Mouse (Mus musculus): ENCODE measurements at regions not wholly inside any gene's neighbourhood (a gene's known extent, or its start where the extent isn't known, plus 50 kb on each side); places are given as distances from the start of the nearest gene placed in this dataset.

GRCm38 (mm10) chr12:91946541-91946940 is 97.6 kb upstream of the Sel1l start:
- Histone ChIP-seq H3K36me3 (ENCODE audit: control insufficient read depth, insufficient read depth, low read length) (no peaks in the 10 kb centered on the region), H3K27me3 (ENCODE audit: control insufficient read depth, insufficient read depth, low read length) (no peaks in the 10 kb centered on the region), H3K4me3 (ENCODE audit: low read depth, low read length) (no peak overlapping the region), H3K4me1 (ENCODE audit: control insufficient read depth, insufficient read depth, insufficient read length, low read length) (no peaks in the 10 kb centered on the region), H3K27ac (ENCODE audit: insufficient read depth, low read depth, low read length) (no peak overlapping the region)
- WGBS = 83% methylated on average over 3 of the region's 3 CpGs
- TF ChIP-seq POLR2A (IDR thresholded peaks at IDR 0.05; ENCODE audit: low read depth, low read length) = no peak
- no peak for TF ChIP-seq CTCF (IDR thresholded peaks at IDR 0.05; ENCODE audit: extremely low read depth, insufficient read length, insufficient replicate concordance, low read depth, low read length)

GRCm38 (mm10) chr12:91932490-91933361 is 83.8 kb upstream of the Sel1l start:
- Histone ChIP-seq H3K4me3 (ENCODE audit: low read depth, low read length) (no peak overlapping the region), H3K27ac (ENCODE audit: insufficient read depth, low read depth, low read length) (no peak overlapping the region), H3K27me3 (ENCODE audit: control insufficient read depth, insufficient read depth, low read length) (no peaks in the 10 kb centered on the region), H3K4me1 (ENCODE audit: control insufficient read depth, insufficient read depth, insufficient read length, low read length) (no peaks in the 10 kb centered on the region), H3K36me3 (ENCODE audit: control insufficient read depth, insufficient read depth, low read length) (no peaks in the 10 kb centered on the region)
- WGBS = 24% methylated on average over 7 of the region's 7 CpGs
- TF ChIP-seq POLR2A (IDR thresholded peaks at IDR 0.05; ENCODE audit: low read depth, low read length) (no peak), CTCF (IDR thresholded peaks at IDR 0.05; ENCODE audit: extremely low read depth, insufficient read length, insufficient replicate concordance, low read depth, low read length) (no peak)

- TF ChIP-seq POLR2A (IDR thresholded peaks at IDR 0.05; ENCODE audit: low read depth, low read length) = no peak
- no peak for TF ChIP-seq CTCF (IDR thresholded peaks at IDR 0.05; ENCODE audit: extremely low read depth, insufficient read length, insufficient replicate concordance, low read depth, low read length)
- Histone ChIP-seq H3K27ac (ENCODE audit: insufficient read depth, low read depth, low read length) (no peak overlapping the region), H3K27me3 (ENCODE audit: control insufficient read depth, insufficient read depth, low read length) (no peaks in the 10 kb centered on the region), H3K4me3 (ENCODE audit: low read depth, low read length) (no peak overlapping the region), H3K4me1 (ENCODE audit: control insufficient read depth, insufficient read depth, insufficient read length, low read length) (no peaks in the 10 kb centered on the region), H3K36me3 (ENCODE audit: control insufficient read depth, insufficient read depth, low read length) (no peaks in the 10 kb centered on the region)
- WGBS = 84% methylated on average over 6 of the region's 6 CpGs
Measured at GRCm38 (mm10) chr12:91931586-91931985, 82.6 kb upstream of the Sel1l start.

- WGBS = 54% methylated on average over 7 of the region's 7 CpGs
- H3K36me3 ChIP-seq (ENCODE audit: control insufficient read depth, insufficient read depth, low read length) = no peaks in the 10 kb centered on the region
- no peaks in the 10 kb centered on the region for H3K27me3 ChIP-seq (ENCODE audit: control insufficient read depth, insufficient read depth, low read length)
- no peak overlapping the region for H3K4me3 ChIP-seq (ENCODE audit: low read depth, low read length)
- no peaks in the 10 kb centered on the region for H3K4me1 ChIP-seq (ENCODE audit: control insufficient read depth, insufficient read depth, insufficient read length, low read length)
- TF ChIP-seq CTCF (IDR thresholded peaks at IDR 0.05; ENCODE audit: extremely low read depth, insufficient read length, insufficient replicate concordance, low read depth, low read length) = no peak
- TF ChIP-seq POLR2A (IDR thresholded peaks at IDR 0.05; ENCODE audit: low read depth, low read length) = no peak
- H3K27ac ChIP-seq (ENCODE audit: insufficient read depth, low read depth, low read length) = no peak overlapping the region
Measured at GRCm38 (mm10) chr12:91929386-91930054, 80.6 kb upstream of the Sel1l start.

- 75% methylated on average over 6 of the region's 6 CpGs for WGBS
- Histone ChIP-seq H3K27ac (ENCODE audit: insufficient read depth, low read depth, low read length) (no peak overlapping the region), H3K4me3 (ENCODE audit: low read depth, low read length) (no peak overlapping the region), H3K36me3 (ENCODE audit: control insufficient read depth, insufficient read depth, low read length) (no peaks in the 10 kb centered on the region), H3K4me1 (ENCODE audit: control insufficient read depth, insufficient read depth, insufficient read length, low read length) (no peaks in the 10 kb centered on the region), H3K27me3 (ENCODE audit: control insufficient read depth, insufficient read depth, low read length) (no peaks in the 10 kb centered on the region)
- TF ChIP-seq CTCF (IDR thresholded peaks at IDR 0.05; ENCODE audit: extremely low read depth, insufficient read length, insufficient replicate concordance, low read depth, low read length) (no peak), POLR2A (IDR thresholded peaks at IDR 0.05; ENCODE audit: low read depth, low read length) (no peak)
Measured at GRCm38 (mm10) chr12:91927576-91927975, 78.6 kb upstream of the Sel1l start.

- H3K4me3 ChIP-seq (ENCODE audit: low read depth, low read length) = no peak overlapping the region
- H3K27ac ChIP-seq (ENCODE audit: insufficient read depth, low read depth, low read length) = no peak overlapping the region
- H3K27me3 ChIP-seq (ENCODE audit: control insufficient read depth, insufficient read depth, low read length) = no peaks in the 10 kb centered on the region
- 64% methylated on average over 3 of the region's 3 CpGs for WGBS
- no peaks in the 10 kb centered on the region for H3K4me1 ChIP-seq (ENCODE audit: control insufficient read depth, insufficient read depth, insufficient read length, low read length)
- H3K36me3 ChIP-seq (ENCODE audit: control insufficient read depth, insufficient read depth, low read length) = no peaks in the 10 kb centered on the region
- TF ChIP-seq CTCF (IDR thresholded peaks at IDR 0.05; ENCODE audit: extremely low read depth, insufficient read length, insufficient replicate concordance, low read depth, low read length) = no peak
Measured at GRCm38 (mm10) chr12:91915486-91915885, 66.5 kb upstream of the Sel1l start.

- no peaks in the 10 kb centered on the region for H3K27me3 ChIP-seq (ENCODE audit: control insufficient read depth, insufficient read depth, low read length)
- WGBS = 26% methylated on average over 8 of the region's 8 CpGs
- no peak for TF ChIP-seq CTCF (IDR thresholded peaks at IDR 0.05; ENCODE audit: extremely low read depth, insufficient read length, insufficient replicate concordance, low read depth, low read length)
- no peaks in the 10 kb centered on the region for H3K4me1 ChIP-seq (ENCODE audit: control insufficient read depth, insufficient read depth, insufficient read length, low read length)
- no peak overlapping the region for H3K4me3 ChIP-seq (ENCODE audit: low read depth, low read length)
- H3K27ac ChIP-seq (ENCODE audit: insufficient read depth, low read depth, low read length) = no peak overlapping the region
- H3K36me3 ChIP-seq (ENCODE audit: control insufficient read depth, insufficient read depth, low read length) = no peaks in the 10 kb centered on the region
Measured at GRCm38 (mm10) chr12:91910529-91910928, 61.6 kb upstream of the Sel1l start.
